ENCODE assay signal across 22 mouse cellular contexts in genomic region chr9:29426261-29426660, GRCm38 (mm10).
DNase-seq lines count a peak whose midpoint lies in the region; ATAC-seq and TF ChIP-seq lines count a peak whose summit lies in the region.
"Had no signal": no experiment of that assay in that cellular context is flagged by ENCODE, and none has a peak within 500 bp of the region (broad histone marks: within the 10 kb centered on the region; RNA-seq: fewer than 3 reads in every experiment).

No protein-coding gene starts in this region.

- TF ChIP-seq RAD21 in CH12.LX (IDR thresholded peaks at IDR 0.05; ENCODE audit: low read depth, low read length), result no peak

- no peaks in the 10 kb centered on the region for H3K4me1 ChIP-seq in CH12.LX (ENCODE audit: control insufficient read depth in 1 of 2, insufficient read depth in 2 of 2)
- no peaks in the 10 kb centered on the region for H3K4me1 ChIP-seq in ES-E14 (ENCODE audit: control insufficient read depth in 2 of 2, insufficient read depth in 2 of 2, low read length in 2 of 2, poor library complexity in 1 of 2)
- peaks cover 11% of the 10 kb centered on the region; the same call in 1 of the 2 replicates for H3K4me1 ChIP-seq in hindbrain, postnatal 0 days (ENCODE audit: insufficient read depth, low read length)

- ATAC-seq in hindbrain, postnatal 0 days, result no peak
- ATAC-seq: activated CD4-positive, CD25-positive, alpha-beta regulatory T cell, adult 4 months; CD4-positive, CD25-positive, alpha-beta regulatory T cell, adult 4 months; Patski had no signal

- WGBS in hindbrain, postnatal 0 days, result 93% methylated on average over 2 of the region's 2 CpGs

- TF ChIP-seq CTCF in CH12.LX (conservative IDR thresholded peaks at IDR 0.05 in 1 of 2, IDR thresholded peaks at IDR 0.05 in 1 of 2; ENCODE audit: low read depth in 2 of 2, low read length in 2 of 2), result no peak
- TF ChIP-seq CTCF in hindbrain, postnatal 0 days (IDR thresholded peaks at IDR 0.05; ENCODE audit: low read depth), result no peak

- H3K36me3 ChIP-seq in CH12.LX (replicated peaks in 1 of 2; ENCODE audit: control insufficient read depth in 1 of 2, insufficient read depth in 1 of 2, low read length in 1 of 2) (no peaks in the 10 kb centered on the region), ES-E14 (ENCODE audit: control insufficient read depth, insufficient read depth, low read length, poor library complexity, severe bottlenecking) (no peaks in the 10 kb centered on the region)
- no peaks in the 10 kb centered on the region for H3K36me3 ChIP-seq in hindbrain, postnatal 0 days (ENCODE audit: insufficient read depth, low read length)
- H3K36me3 ChIP-seq: G1E had no signal

- no peak overlapping the region for H3K27ac ChIP-seq in CH12.LX (ENCODE audit: insufficient read depth, low read depth)
- H3K27ac ChIP-seq in ES-E14 (ENCODE audit: insufficient read depth, low read depth, low read length, poor library complexity, severe bottlenecking), result no peak overlapping the region
- H3K27ac ChIP-seq in hindbrain, postnatal 0 days, result no peak overlapping the region

- peak; percentile 69 for DNase-seq in heart, adult 11 months
- no peak for DNase-seq in heart, postnatal 14 days
- no peak for DNase-seq in CH12.LX (ENCODE audit: extremely low read depth)
- DNase-seq in ES-E14 (ENCODE audit: low read depth, low spot score), result no peak
- DNase-seq in adrenal gland, postnatal 10 days, result no peak
- no peak for DNase-seq in hindbrain, postnatal 0 days (ENCODE audit: low spot score)
- DNase-seq: adrenal gland, adult 2 months; adrenal gland, adult 8-10 months; adrenal gland, postnatal 14 days; adrenal gland, postnatal 25 days; adrenal gland, postnatal 36 days; B cell, adult 2 months; cerebellum, adult 11 months; cerebellum, adult 11-12 months; cerebellum, adult 18-20 months; cerebellum, adult 2 months; cerebellum, adult 8-10 months; cerebellum, adult 9-10 months had no signal

- H3K4me2 ChIP-seq in CH12.LX (ENCODE audit: insufficient read depth, low read depth, poor library complexity, severe bottlenecking), result no peak overlapping the region
- H3K4me2 ChIP-seq in hindbrain, postnatal 0 days (ENCODE audit: low read depth, low read length), result no peak overlapping the region

- peaks cover 71% of the 10 kb centered on the region for H3K9me3 ChIP-seq in CH12.LX (replicated peaks; ENCODE audit: low read length)
- H3K9me3 ChIP-seq in ES-E14 (ENCODE audit: control insufficient read depth, insufficient read depth, low read depth, low read length), result no peaks in the 10 kb centered on the region
- no peaks in the 10 kb centered on the region for H3K9me3 ChIP-seq in hindbrain, postnatal 0 days (ENCODE audit: low read length)

- TF ChIP-seq POLR2A in CH12.LX (IDR thresholded peaks at IDR 0.05; ENCODE audit: low read depth, low read length), result no peak

- intact Hi-C loops in heart, postnatal 14 days (cut with DNase I), result no loop called here

- H3K79me2 ChIP-seq in CH12.LX (replicated peaks; ENCODE audit: control insufficient read depth, extremely low read depth, insufficient read depth, poor library complexity, severe bottlenecking), result no peaks in the 10 kb centered on the region

- H3K4me3 ChIP-seq in CH12.LX (replicated peaks in 1 of 3; ENCODE audit: low read depth in 2 of 3, low read length in 2 of 3, poor library complexity in 1 of 3) (no peak overlapping the region), ES-E14 (ENCODE audit: insufficient read depth in 1 of 2, low read depth in 1 of 2, low read length in 2 of 2, poor library complexity in 1 of 2, severe bottlenecking in 1 of 2) (no peak overlapping the region)
- no peak overlapping the region for H3K4me3 ChIP-seq in hindbrain, postnatal 0 days (ENCODE audit: low read length)

- dilution Hi-C loops in CH12.LX (cut with MboI; ENCODE audit: extremely low pct_ligation_motif_present, extremely low pct_unique_long_range_greater_than_20kb, low sequenced_read_pairs), result no loop called here

- in situ Hi-C loops in CH12.LX (cut with MboI; ENCODE audit: low pct_ligation_motif_present, low pct_unique_long_range_greater_than_20kb, low sequenced_read_pairs) (no loop called here), ES-E14 (cut with MboI; ENCODE audit: low sequenced_read_pairs in 2 of 2, unreplicated experiment in 2 of 2) (no loop called here)

- H3K9ac ChIP-seq in CH12.LX (ENCODE audit: insufficient read depth, low read depth) (no peak overlapping the region), ES-E14 (ENCODE audit: insufficient read depth, low read depth, low read length, poor library complexity, severe bottlenecking) (no peak overlapping the region)
- H3K9ac ChIP-seq in hindbrain, postnatal 0 days (replicated peaks; ENCODE audit: low read length), result no peak overlapping the region

- no peaks in the 10 kb centered on the region for H3K27me3 ChIP-seq in CH12.LX (replicated peaks)
- no peaks in the 10 kb centered on the region for H3K27me3 ChIP-seq in hindbrain, postnatal 0 days (ENCODE audit: insufficient read depth, low read length)

- TF ChIP-seq EP300 in CH12.LX (IDR thresholded peaks at IDR 0.05; ENCODE audit: low read length), result no peak

TF ChIP-seq in CH12.LX, 34 proteins besides CTCF, POLR2A, EP300 and RAD21:
- TF ChIP-seq TCF12 (IDR thresholded peaks at IDR 0.05; ENCODE audit: low read depth, low read length), result no peak
- peak; percentile 60; the same call in 1 of the 2 replicates for TF ChIP-seq MAFK (IDR thresholded peaks at IDR 0.05; ENCODE audit: insufficient replicate concordance, low read length)

TF ChIP-seq in ES-E14, 5 proteins besides CTCF, POLR2A, EP300 and RAD21:
- TF ChIP-seq ZC3H11A (IDR thresholded peaks at IDR 0.05; ENCODE audit: borderline replicate concordance, low read depth, low read length), result no peak
- peak; percentile 93 for TF ChIP-seq MAFK (IDR thresholded peaks at IDR 0.05; ENCODE audit: insufficient read depth, low read depth, low read length)
